Mouse (Mus musculus) forelimb bud, embryonic 11.5 days (tissue): ENCODE measurements around the gene 1700122O11Rik.

Source experiments
- DNase-seq: peaks from one replicate; pipeline ENCODE4 v3.0.0-alpha.2; 2012; ENCODE audit warnings: low read depth, low spot score

Gene 1700122O11Rik

GRCm38 (mm10) chr17:48038193-48038592 lies at the start of gene 1700122O11Rik:
1700122O11Rik (minus strand) TSS chr17:48038293.
- no peak for DNase-seq

DNA sequence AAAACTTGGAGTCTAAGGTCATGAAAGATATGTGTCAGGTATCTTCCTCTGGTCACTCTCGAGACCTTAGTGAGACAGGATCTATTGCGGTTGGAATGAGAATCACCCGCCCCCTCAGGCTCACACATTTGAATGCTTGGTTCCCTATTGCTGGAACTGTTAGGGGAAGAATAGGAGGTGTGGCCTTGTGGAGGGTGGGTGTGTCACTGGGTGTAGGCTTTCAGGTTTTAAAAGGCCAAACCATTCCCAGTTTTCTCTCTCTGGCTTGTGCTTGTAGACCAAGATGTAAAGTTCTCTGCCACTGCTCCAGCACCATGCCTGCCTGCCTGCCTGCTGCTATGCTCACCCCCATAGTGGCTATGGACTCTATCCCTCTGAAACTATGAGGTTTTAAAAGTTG lies 42.5 kb upstream of the 1700122O11Rik start:
- no peak for DNase-seq

DNA sequence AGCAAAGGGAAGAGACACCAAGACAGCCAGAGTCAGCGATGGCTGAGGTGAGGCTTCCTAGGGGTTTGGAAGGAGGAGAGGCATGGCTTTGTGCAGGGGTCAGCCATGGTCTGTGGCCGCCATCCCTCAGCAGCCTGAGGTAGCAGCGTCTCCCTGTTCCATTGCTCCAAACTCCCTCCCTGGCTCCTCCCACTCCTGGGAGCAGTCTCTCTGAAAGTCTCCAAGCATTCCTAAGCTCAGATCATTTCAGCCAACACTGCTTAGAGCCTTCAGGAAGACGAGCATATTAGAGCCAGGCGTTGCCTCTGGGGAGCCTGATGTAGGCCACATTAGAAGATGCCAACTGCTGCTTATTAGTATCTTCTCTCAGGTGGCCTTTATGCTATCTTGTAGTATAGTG lies 29.6 kb upstream of the 1700122O11Rik start:
- no peak for DNase-seq

DNA sequence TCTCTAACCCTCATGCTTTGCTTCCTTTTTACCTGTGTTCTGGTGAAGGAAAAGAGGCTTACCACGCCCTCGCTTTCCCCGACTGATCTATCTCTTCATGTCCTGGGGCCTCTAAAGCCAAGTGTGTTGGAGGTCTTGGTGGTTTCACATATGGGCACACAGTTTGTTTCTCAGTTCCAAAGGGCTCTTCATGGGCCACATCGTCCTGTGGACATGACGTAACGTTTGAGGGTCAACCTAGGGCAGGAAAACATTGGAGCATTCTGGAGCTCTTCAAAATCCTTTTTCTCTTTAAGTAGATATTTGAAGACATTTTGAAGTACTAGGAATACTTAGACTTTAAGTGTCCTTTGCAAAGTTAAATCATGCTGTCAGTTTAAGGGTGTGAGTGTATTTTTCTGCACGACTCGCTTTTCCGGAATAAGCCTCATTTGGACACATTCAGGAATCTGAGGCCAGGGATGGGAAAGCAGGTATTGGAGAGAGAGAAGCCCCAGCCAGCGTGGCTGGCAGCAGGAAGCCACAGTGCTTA lies 29.1 kb upstream of the 1700122O11Rik start:
- DNase-seq = no peak

DNA sequence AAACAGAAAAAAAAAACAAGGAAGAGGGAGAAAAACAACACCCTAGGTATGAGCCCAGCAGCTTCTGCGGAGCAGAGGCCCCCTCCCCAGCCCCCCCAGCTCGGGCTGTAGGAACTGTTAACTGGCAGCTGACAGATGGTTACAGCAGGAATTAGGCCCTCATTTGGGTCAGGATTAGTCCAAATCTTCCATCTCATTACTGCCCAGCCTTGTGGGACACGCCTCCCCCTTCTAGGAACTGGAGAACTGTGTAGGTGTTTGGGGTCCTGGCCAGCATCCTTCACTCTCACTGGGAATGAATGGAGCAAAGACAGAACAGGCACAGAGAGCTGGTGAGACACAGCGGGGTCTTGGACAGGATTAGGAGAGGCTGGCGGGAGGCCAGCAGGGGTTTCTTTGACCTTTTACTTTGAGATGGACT lies 27.0 kb upstream of the 1700122O11Rik start:
- peak; percentile 40 for DNase-seq

GRCm38 (mm10) chr17:48064196-48064843 lies 26.2 kb upstream of the 1700122O11Rik start:
- peak; percentile 61 for DNase-seq

GRCm38 (mm10) chr17:48057382-48057781 lies 19.3 kb upstream of the 1700122O11Rik start:
- no peak for DNase-seq

GRCm38 (mm10) chr17:48055076-48055816 lies 17.2 kb upstream of the 1700122O11Rik start:
- no peak for DNase-seq

- DNase-seq = no peak
These were observed 15.6 kb upstream of the 1700122O11Rik start for GRCm38 (mm10) chr17:48053646-48054045.

DNA sequence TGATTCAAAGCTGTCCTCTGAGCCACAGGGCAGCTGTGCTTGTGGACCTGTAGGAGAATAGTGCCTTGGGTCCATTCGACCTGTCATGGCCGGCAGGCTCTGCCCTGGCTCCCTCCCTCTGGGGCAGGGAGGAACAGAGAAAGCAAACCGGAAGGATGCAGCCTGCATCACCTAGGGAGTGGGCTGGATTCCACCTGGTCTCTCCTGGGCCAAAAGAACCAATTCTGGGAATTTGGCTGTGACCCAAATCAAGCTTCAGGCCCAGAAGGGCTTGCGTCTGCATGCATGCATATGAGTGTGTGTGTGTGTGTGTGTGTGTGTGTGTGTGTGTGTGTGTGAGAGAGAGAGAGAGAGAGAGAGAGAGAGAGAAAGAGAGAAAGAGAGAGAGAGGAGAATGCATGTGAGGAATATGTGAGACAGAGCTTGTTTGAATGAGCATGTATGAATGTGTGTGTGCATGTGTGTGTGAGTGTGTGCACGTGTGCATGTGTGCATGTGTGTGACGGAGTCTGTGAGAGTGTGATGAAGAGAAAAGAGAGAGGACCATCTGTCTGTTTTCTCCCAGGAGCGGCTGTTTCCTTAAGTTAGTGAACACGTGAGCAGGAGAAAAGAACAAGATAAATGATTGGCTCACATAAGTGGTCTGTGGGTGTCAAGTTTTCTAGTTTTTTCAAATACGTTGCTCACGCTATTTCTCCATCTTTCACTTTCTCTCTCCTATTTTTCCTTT lies 14.4 kb upstream of the 1700122O11Rik start:
- no peak for DNase-seq

- DNase-seq = no peak
These were observed 13.7 kb upstream of the 1700122O11Rik start for GRCm38 (mm10) chr17:48051638-48052337.

- peak; percentile 78 for DNase-seq
These were observed 7.5 kb upstream of the 1700122O11Rik start for GRCm38 (mm10) chr17:48045631-48046030.

- no peak for DNase-seq
These were observed 5.2 kb upstream of the 1700122O11Rik start for GRCm38 (mm10) chr17:48043154-48043880.

DNA sequence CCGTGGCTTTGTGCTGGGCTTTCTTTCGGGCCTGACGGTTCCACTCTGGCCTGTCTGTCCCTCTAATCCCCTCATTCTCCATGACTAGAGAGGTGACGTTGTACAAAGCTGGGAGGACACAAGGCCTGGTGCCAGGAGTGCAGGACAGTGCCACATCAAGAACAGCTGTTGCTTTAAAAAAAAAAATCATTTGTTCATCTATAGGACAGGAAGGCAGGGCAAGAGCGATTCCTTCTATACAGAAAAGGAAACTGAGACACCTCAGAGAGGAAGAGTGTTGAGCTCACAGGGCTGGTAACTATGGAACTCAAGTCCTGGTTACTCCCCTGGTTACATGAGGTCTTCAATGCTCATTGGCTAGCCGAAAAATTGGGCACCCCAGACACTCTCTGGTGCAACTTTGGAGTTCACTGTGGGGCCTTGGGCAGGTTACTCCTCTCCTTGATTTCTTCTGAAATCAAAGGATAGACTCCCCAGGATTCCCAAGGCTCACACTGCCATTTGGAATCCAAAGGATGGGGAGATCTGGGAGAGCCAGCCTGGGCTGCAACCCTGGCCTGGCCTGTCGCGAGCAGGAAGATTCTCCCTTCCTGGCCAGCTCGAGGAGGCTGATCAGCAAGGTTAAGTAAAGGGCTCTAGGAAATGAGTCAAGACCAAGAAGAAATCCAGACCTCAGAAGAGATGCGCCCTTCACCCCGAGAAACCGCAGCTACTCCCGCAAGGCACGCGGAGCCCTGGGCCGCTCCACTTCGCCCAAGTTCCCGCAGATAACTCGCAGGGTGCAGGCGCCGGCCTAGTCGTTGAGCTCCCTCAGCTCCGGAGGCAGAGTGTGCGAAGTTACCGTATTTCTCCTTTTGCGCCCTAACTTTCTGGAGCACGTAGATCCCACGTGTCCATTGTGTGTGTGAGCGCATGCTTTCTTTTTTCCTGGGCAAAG lies 3.5 kb upstream of the 1700122O11Rik start:
- DNase-seq = peak; percentile 76

DNA sequence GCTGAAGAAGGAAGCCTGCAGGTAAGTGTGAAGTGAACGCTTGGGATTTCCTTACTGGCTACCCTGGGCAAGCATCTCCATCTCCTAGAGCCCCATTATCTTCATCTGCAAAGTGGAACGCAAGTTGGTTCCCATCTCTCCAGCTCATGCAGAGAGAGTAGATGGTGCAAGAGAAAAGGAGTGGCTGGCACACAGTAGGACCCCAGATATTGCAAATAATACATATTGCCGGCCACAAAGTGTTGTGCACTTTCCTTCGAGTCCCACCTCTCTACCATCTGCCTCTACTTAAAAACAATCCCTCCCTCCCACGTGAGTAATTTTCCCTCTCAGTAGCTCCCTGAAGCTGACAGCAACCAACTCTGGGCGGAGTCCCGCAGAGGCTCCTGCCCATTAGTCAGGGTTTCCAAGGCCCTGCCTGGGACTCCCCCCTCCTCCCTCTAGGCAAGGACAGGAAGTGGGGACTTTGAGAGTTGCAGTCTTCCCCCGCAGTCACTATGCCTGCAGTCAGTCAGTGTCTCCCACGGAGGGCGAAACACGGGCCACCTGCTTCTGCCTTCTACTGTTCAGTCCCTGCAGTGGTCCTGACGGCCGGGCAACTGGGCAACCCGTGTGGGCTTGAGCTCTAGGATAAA lies 1.3 kb upstream of the 1700122O11Rik start:
- peak; percentile 83 for DNase-seq

DNA sequence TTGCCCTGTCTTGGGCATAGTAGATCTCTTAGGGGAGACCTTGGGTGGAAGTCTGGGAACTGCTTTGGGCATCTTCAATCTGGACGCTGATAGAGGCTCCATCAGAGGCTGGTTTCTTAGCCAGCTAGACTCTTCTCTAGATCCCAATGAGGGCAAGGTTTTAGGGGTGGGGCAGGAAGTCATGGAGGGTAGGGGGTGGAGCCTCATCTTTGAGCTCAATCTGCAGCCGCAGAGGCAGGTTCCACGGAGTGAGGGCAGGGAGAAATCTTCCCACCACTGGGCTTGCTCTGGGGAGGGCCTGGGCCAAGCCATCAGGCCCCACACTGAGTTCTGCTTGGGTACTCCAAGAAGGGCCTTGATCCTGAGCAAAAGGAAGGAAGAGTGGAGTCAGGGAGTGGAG lies 1.2 kb downstream of the 1700122O11Rik start:
- no peak for DNase-seq

- DNase-seq = peak; percentile 94
These were observed 6.3 kb downstream of the 1700122O11Rik start for GRCm38 (mm10) chr17:48031521-48032430.

GRCm38 (mm10) chr17:48029241-48029640 lies 8.9 kb downstream of the 1700122O11Rik start:
- DNase-seq = no peak
